Mouse (Mus musculus) testis, postnatal 14 days (tissue): ENCODE data around the gene Ifna9.
A peak's percentile ranks its signal among the peaks of the same experiment; 100 is the strongest.
"Not testable (repeated sequence)": the region's sequence is repeated elsewhere in the genome, so short reads cannot be mapped to it uniquely, and the experiment has no call there.

Source experiments
- DNase-seq: peaks from one replicate; pipeline ENCODE4 v3.0.0; 2021; ENCODE audit warnings: low spot score

The Ifna9 gene

GRCm38 (mm10) chr4:88592285-88592684 lies at the start of gene Ifna9:
Gene Ifna9 (minus strand): TSS chr4:88592385.
- no peak for DNase-seq

GRCm38 (mm10) chr4:88641077-88641831 lies 49.1 kb upstream of the Ifna9 start:
- peak; percentile 80 for DNase-seq

- no peak for DNase-seq
These were observed 48.5 kb upstream of the Ifna9 start for GRCm38 (mm10) chr4:88640704-88641076.

- DNase-seq = no peak
These were observed 42.1 kb upstream of the Ifna9 start, which contains the start of gene C87499 for GRCm38 (mm10) chr4:88634311-88634710. Gene C87499 (minus strand): TSS chr4:88634411.

- no peak for DNase-seq
These were observed 11.1 kb upstream of the Ifna9 start, which contains the start of gene Ifna12 for GRCm38 (mm10) chr4:88603276-88603675. Gene Ifna12 (minus strand): TSS chr4:88603376.

GRCm38 (mm10) chr4:88571698-88572097 lies 20.5 kb downstream of the Ifna9 start, which contains the start of gene Ifna14:
Gene Ifna14 (minus strand): TSS chr4:88571798.
- DNase-seq = no peak

GRCm38 (mm10) chr4:88561791-88562190 lies 30.4 kb downstream of the Ifna9 start:
- DNase-seq = no peak

GRCm38 (mm10) chr4:88558145-88558544 lies 34.0 kb downstream of the Ifna9 start, which contains the start of gene Ifna15:
Gene Ifna15 (minus strand): TSS chr4:88558245.
- DNase-seq = not testable (repeated sequence)

- DNase-seq = peak; percentile 40
These were observed 41.8 kb downstream of the Ifna9 start for GRCm38 (mm10) chr4:88550161-88550945.

- no peak for DNase-seq
These were observed 44.2 kb downstream of the Ifna9 start for GRCm38 (mm10) chr4:88547986-88548385.

- no peak for DNase-seq
These were observed 48.4 kb downstream of the Ifna9 start for GRCm38 (mm10) chr4:88543649-88544234.
